Mouse (Mus musculus): Measurements from ENCODE around the gene Pde5a. TPM values are rescaled to one million over a fixed set of nuclear protein-coding genes. Genes with fewer than 3 reads are reported as not detected.

Pde5a gene
- total and polyA plus RNA-seq, 2 experiments from 2014 or later = 1.00 to 6.1 TPM

GRCm38 (mm10) chr3:122855149-122855548 lies 126.4 kb downstream of the Pde5a start:
- no peak for ATAC-seq (ENCODE audit: insufficient read depth, low read depth)
- H3K4me2 ChIP-seq (ENCODE audit: low read depth, low read length) = no peak overlapping the region
- 49% methylated on average over 11 of the region's 11 CpGs for WGBS

GRCm38 (mm10) chr3:122859829-122860228 lies 131.1 kb downstream of the Pde5a start:
- TF ChIP-seq CTCF (IDR thresholded peaks at IDR 0.05; ENCODE audit: low read depth) (no peak), EP300 (IDR thresholded peaks at IDR 0.05; ENCODE audit: low read depth) (no peak)
- H3K9ac ChIP-seq (replicated peaks; ENCODE audit: low read depth, low read length) = no peak overlapping the region
- no peak overlapping the region for H3K27ac ChIP-seq (ENCODE audit: low read depth)
- DNase-seq (ENCODE audit: low spot score) (no peak), ATAC-seq (ENCODE audit: insufficient read depth, low read depth) (no peak)
- no peaks in the 10 kb centered on the region for H3K36me3 ChIP-seq (replicated peaks; ENCODE audit: control insufficient read depth, insufficient read depth, low read length)
- no peaks in the 10 kb centered on the region for H3K9me3 ChIP-seq (replicated peaks; ENCODE audit: control insufficient read depth, low read length)
- WGBS = 75% methylated on average over 2 of the region's 2 CpGs
- no peaks in the 10 kb centered on the region for H3K4me1 ChIP-seq (ENCODE audit: control insufficient read depth, insufficient read depth)
- no peak overlapping the region for H3K4me3 ChIP-seq (ENCODE audit: low read depth, low read length)
- H3K27me3 ChIP-seq (ENCODE audit: control insufficient read depth, insufficient read depth, low read length) = no peaks in the 10 kb centered on the region
- no peak overlapping the region for H3K4me2 ChIP-seq (ENCODE audit: low read depth, low read length)

More at GRCm38 (mm10) chr3:122855149-122855548, 126.4 kb downstream of the Pde5a start:
- DNase-seq (ENCODE audit: low spot score) = no peak
- TF ChIP-seq CTCF (IDR thresholded peaks at IDR 0.05; ENCODE audit: low read depth) (no peak), EP300 (IDR thresholded peaks at IDR 0.05; ENCODE audit: low read depth) (no peak)
- Histone ChIP-seq H3K27me3 (ENCODE audit: control insufficient read depth, insufficient read depth, low read length) (no peaks in the 10 kb centered on the region), H3K9ac (replicated peaks; ENCODE audit: low read depth, low read length) (no peak overlapping the region), H3K4me1 (ENCODE audit: control insufficient read depth, insufficient read depth) (no peaks in the 10 kb centered on the region), H3K9me3 (replicated peaks; ENCODE audit: control insufficient read depth, low read length) (no peaks in the 10 kb centered on the region), H3K36me3 (replicated peaks; ENCODE audit: control insufficient read depth, insufficient read depth, low read length) (no peaks in the 10 kb centered on the region), H3K27ac (ENCODE audit: low read depth) (no peak overlapping the region), H3K4me3 (ENCODE audit: low read depth, low read length) (no peak overlapping the region)

- H3K27me3 ChIP-seq (ENCODE audit: control insufficient read depth, insufficient read depth, low read length) = no peaks in the 10 kb centered on the region
- H3K4me2 ChIP-seq (ENCODE audit: low read depth, low read length) = no peak overlapping the region
- no peak overlapping the region for H3K9ac ChIP-seq (replicated peaks; ENCODE audit: low read depth, low read length)
- DNase-seq (ENCODE audit: low spot score) (no peak), ATAC-seq (ENCODE audit: insufficient read depth, low read depth) (no peak)
- 85% methylated on average over 12 of the region's 12 CpGs for WGBS
- H3K36me3 ChIP-seq (replicated peaks; ENCODE audit: control insufficient read depth, insufficient read depth, low read length) = no peaks in the 10 kb centered on the region
- TF ChIP-seq CTCF (IDR thresholded peaks at IDR 0.05; ENCODE audit: low read depth) = no peak
- TF ChIP-seq EP300 (IDR thresholded peaks at IDR 0.05; ENCODE audit: low read depth) = no peak
- no peak overlapping the region for H3K27ac ChIP-seq (ENCODE audit: low read depth)
- H3K9me3 ChIP-seq (replicated peaks; ENCODE audit: control insufficient read depth, low read length) = no peaks in the 10 kb centered on the region
- H3K4me3 ChIP-seq (ENCODE audit: low read depth, low read length) = no peak overlapping the region
- H3K4me1 ChIP-seq (ENCODE audit: control insufficient read depth, insufficient read depth) = no peaks in the 10 kb centered on the region
Observed at GRCm38 (mm10) chr3:122860573-122861498, 132.1 kb downstream of the Pde5a start.

DNA sequence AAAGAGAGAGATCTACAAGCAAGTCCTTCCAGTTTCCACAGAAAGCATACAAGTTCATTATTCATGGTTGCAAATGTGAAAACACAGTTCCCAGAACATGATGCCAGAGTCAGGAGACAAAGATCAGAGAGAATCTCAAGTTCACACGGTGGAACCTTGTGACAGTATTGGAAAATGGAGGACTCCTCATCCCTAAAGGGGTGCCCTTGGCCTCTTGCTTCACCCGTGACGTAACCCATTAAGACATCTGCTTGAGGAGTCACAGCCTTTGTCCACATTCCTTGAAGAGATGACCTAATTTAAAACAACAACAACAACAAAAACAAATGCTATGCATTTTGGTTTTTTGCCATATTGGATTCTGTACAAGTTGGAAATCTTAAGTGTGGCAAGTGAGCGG lies 136.3 kb downstream of the Pde5a start:
- ATAC-seq (ENCODE audit: insufficient read depth, low read depth) (no peak), DNase-seq (ENCODE audit: low spot score) (no peak)
- TF ChIP-seq CTCF (IDR thresholded peaks at IDR 0.05; ENCODE audit: low read depth) (no peak), EP300 (IDR thresholded peaks at IDR 0.05; ENCODE audit: low read depth) (no peak)
- no peak overlapping the region for H3K4me3 ChIP-seq (ENCODE audit: low read depth, low read length)
- no peak overlapping the region for H3K4me2 ChIP-seq (ENCODE audit: low read depth, low read length)
- 82% methylated on average over 4 of the region's 4 CpGs for WGBS
- no peak overlapping the region for H3K9ac ChIP-seq (replicated peaks; ENCODE audit: low read depth, low read length)
- H3K27ac ChIP-seq (ENCODE audit: low read depth) = no peak overlapping the region
- no peaks in the 10 kb centered on the region for H3K9me3 ChIP-seq (replicated peaks; ENCODE audit: control insufficient read depth, low read length)
- H3K27me3 ChIP-seq (ENCODE audit: control insufficient read depth, insufficient read depth, low read length) = no peaks in the 10 kb centered on the region
- H3K36me3 ChIP-seq (replicated peaks; ENCODE audit: control insufficient read depth, insufficient read depth, low read length) = no peaks in the 10 kb centered on the region
- no peaks in the 10 kb centered on the region for H3K4me1 ChIP-seq (ENCODE audit: control insufficient read depth, insufficient read depth)

DNA sequence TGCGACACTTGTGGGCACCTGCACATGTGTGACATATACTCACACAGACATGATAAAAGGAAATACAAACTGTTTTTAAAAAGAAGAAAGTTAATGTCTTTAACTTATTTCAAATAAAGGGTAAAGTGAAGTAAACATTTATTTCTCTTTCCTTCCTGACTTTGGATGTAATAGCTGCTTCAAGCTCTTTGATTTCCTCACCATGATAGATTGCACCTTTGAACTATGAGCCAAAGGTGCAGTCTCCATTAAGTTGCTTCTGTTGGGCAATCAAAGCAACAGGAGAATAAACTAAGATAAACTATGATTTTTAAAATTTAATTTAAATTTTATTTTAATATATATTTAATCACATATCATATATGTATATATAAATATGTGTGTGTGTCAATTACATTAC lies 139.5 kb downstream of the Pde5a start:
- Histone ChIP-seq H3K4me2 (ENCODE audit: low read depth, low read length) (no peak overlapping the region), H3K4me1 (ENCODE audit: control insufficient read depth, insufficient read depth) (no peaks in the 10 kb centered on the region), H3K9ac (replicated peaks; ENCODE audit: low read depth, low read length) (no peak overlapping the region), H3K9me3 (replicated peaks; ENCODE audit: control insufficient read depth, low read length) (no peaks in the 10 kb centered on the region), H3K27ac (ENCODE audit: low read depth) (no peak overlapping the region), H3K36me3 (replicated peaks; ENCODE audit: control insufficient read depth, insufficient read depth, low read length) (no peaks in the 10 kb centered on the region), H3K27me3 (ENCODE audit: control insufficient read depth, insufficient read depth, low read length) (no peaks in the 10 kb centered on the region), H3K4me3 (ENCODE audit: low read depth, low read length) (no peak overlapping the region)
- ATAC-seq (ENCODE audit: insufficient read depth, low read depth) (no peak), DNase-seq (ENCODE audit: low spot score) (no peak)
- WGBS = 85% methylated on average over 1 of the region's 1 CpGs
- TF ChIP-seq CTCF (IDR thresholded peaks at IDR 0.05; ENCODE audit: low read depth) (no peak), EP300 (IDR thresholded peaks at IDR 0.05; ENCODE audit: low read depth) (no peak)
